Mouse (Mus musculus): ENCODE measurements at regions not wholly inside any gene's neighbourhood (a gene's known extent, or its start where the extent isn't known, plus 50 kb on each side); places are given as distances from the start of the nearest gene placed in this dataset.

- Histone ChIP-seq H3K27ac (ENCODE audit: low read depth) (no peak overlapping the region), H3K4me1 (ENCODE audit: insufficient read depth) (no peaks in the 10 kb centered on the region), H3K36me3 (ENCODE audit: insufficient read depth) (no peaks in the 10 kb centered on the region), H3K9me3 (ENCODE audit: low read depth, low read length) (no peaks in the 10 kb centered on the region), H3K4me2 (no peak overlapping the region), H3K9ac (no peak overlapping the region), H3K4me3 (ENCODE audit: low read depth, low read length) (no peak overlapping the region), H3K27me3 (ENCODE audit: insufficient read depth, low read length) (no peaks in the 10 kb centered on the region)
- no peak for ATAC-seq (ENCODE audit: insufficient read depth)
- 61% methylated on average over 2 of the region's 2 CpGs for WGBS
- no peak for TF ChIP-seq CTCF (IDR thresholded peaks at IDR 0.05; ENCODE audit: low read depth)
- no peak for DNase-seq
Observed at GRCm38 (mm10) chr6:27029008-27029407, 1106.0 kb downstream of the Grm8 start.

DNA sequence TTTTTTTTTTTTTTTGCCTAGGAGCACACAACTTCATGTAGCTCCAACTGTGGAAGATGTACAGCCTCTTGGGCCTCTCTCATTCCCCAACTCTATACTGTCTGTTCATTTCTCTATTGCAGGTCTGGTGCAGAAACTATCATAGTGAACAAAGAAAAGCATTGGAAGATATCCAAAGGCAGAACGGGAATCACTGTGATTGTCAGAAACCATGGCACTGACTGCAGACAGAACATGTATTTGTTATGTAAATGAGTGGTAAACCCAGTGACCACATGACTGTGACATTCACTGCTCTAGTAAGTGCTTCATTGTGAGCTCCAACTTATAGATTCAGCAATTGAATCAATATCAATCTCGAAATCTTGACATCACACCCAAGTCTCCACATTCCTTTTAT, 1106.6 kb downstream of the Grm8 start:
- Histone ChIP-seq H3K4me3 (ENCODE audit: low read depth, low read length) (no peak overlapping the region), H3K36me3 (ENCODE audit: insufficient read depth) (no peaks in the 10 kb centered on the region), H3K27me3 (ENCODE audit: insufficient read depth, low read length) (no peaks in the 10 kb centered on the region), H3K9ac (no peak overlapping the region), H3K4me1 (ENCODE audit: insufficient read depth) (no peaks in the 10 kb centered on the region), H3K9me3 (ENCODE audit: low read depth, low read length) (no peaks in the 10 kb centered on the region), H3K27ac (ENCODE audit: low read depth) (no peak overlapping the region), H3K4me2 (no peak overlapping the region)
- DNase-seq, result no peak
- no peak for TF ChIP-seq CTCF (IDR thresholded peaks at IDR 0.05; ENCODE audit: low read depth)
- no peak for ATAC-seq (ENCODE audit: insufficient read depth)
- 70% methylated on average over 2 of the region's 2 CpGs for WGBS

- DNase-seq, result no peak
Observed at GRCm38 (mm10) chr6:27021697-27022096, 1113.3 kb downstream of the Grm8 start.

DNA sequence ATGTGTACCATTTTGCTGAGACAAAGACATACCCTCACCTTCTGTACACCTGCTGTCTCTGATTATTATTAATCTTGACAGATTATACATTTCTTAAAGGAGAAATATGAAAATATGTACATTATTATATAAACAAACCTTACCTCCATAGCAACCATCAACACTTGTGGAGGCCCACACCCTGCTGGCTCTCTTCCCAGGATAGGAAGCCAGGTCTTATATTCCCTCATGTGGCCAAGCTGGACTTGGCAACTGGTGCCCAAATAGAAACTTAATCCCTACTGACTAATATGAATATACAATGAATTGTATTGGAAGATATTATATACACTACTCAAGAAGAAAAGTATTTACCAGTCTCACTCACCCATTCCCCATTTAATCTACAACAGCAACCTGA, 1120.5 kb downstream of the Grm8 start:
- Histone ChIP-seq H3K36me3 (ENCODE audit: insufficient read depth) (no peaks in the 10 kb centered on the region), H3K27me3 (ENCODE audit: insufficient read depth, low read length) (no peaks in the 10 kb centered on the region), H3K4me2 (no peak overlapping the region), H3K9me3 (ENCODE audit: low read depth, low read length) (no peaks in the 10 kb centered on the region), H3K27ac (ENCODE audit: low read depth) (no peak overlapping the region), H3K4me3 (ENCODE audit: low read depth, low read length) (no peak overlapping the region), H3K9ac (no peak overlapping the region), H3K4me1 (ENCODE audit: insufficient read depth) (no peaks in the 10 kb centered on the region)
- DNase-seq, result peak; percentile 1
- no peak for TF ChIP-seq CTCF (IDR thresholded peaks at IDR 0.05; ENCODE audit: low read depth)
- ATAC-seq (ENCODE audit: insufficient read depth), result no peak

More at GRCm38 (mm10) chr6:27021697-27022096, 1113.3 kb downstream of the Grm8 start:
- no peak overlapping the region for H3K4me3 ChIP-seq (ENCODE audit: low read depth, low read length)
- no peaks in the 10 kb centered on the region for H3K4me1 ChIP-seq (ENCODE audit: insufficient read depth)
- no peak for TF ChIP-seq CTCF (IDR thresholded peaks at IDR 0.05; ENCODE audit: low read depth)
- H3K4me2 ChIP-seq, result no peak overlapping the region
- no peak for ATAC-seq (ENCODE audit: insufficient read depth)
- no peak overlapping the region for H3K9ac ChIP-seq
- no peaks in the 10 kb centered on the region for H3K36me3 ChIP-seq (ENCODE audit: insufficient read depth)
- H3K27me3 ChIP-seq (ENCODE audit: insufficient read depth, low read length), result no peaks in the 10 kb centered on the region
- 49% methylated on average over 2 of the region's 2 CpGs for WGBS
- no peaks in the 10 kb centered on the region for H3K9me3 ChIP-seq (ENCODE audit: low read depth, low read length)
- H3K27ac ChIP-seq (ENCODE audit: low read depth), result no peak overlapping the region

GRCm38 (mm10) chr6:26976613-26977012, 1158.4 kb downstream of the Grm8 start:
- Histone ChIP-seq H3K4me2 (no peak overlapping the region), H3K4me3 (ENCODE audit: low read depth, low read length) (no peak overlapping the region), H3K4me1 (ENCODE audit: insufficient read depth) (no peaks in the 10 kb centered on the region), H3K36me3 (ENCODE audit: insufficient read depth) (no peaks in the 10 kb centered on the region), H3K9me3 (ENCODE audit: low read depth, low read length) (no peaks in the 10 kb centered on the region), H3K27ac (ENCODE audit: low read depth) (no peak overlapping the region), H3K27me3 (ENCODE audit: insufficient read depth, low read length) (no peaks in the 10 kb centered on the region), H3K9ac (no peak overlapping the region)
- peak; percentile 28; the same call in 1 of the 2 replicates for ATAC-seq (ENCODE audit: insufficient read depth)
- peak; percentile 66 for DNase-seq
- TF ChIP-seq CTCF (IDR thresholded peaks at IDR 0.05; ENCODE audit: low read depth), result no peak
- 42% methylated on average over 3 of the region's 3 CpGs for WGBS

GRCm38 (mm10) chr6:26949166-26949565, 1140.1 kb upstream of the Pot1a start:
- no peak overlapping the region for H3K4me3 ChIP-seq (ENCODE audit: low read depth, low read length)
- DNase-seq (no peak), ATAC-seq (ENCODE audit: insufficient read depth) (no peak)
- no peaks in the 10 kb centered on the region for H3K4me1 ChIP-seq (ENCODE audit: insufficient read depth)
- H3K9ac ChIP-seq, result no peak overlapping the region
- H3K27ac ChIP-seq (ENCODE audit: low read depth), result no peak overlapping the region
- H3K4me2 ChIP-seq, result no peak overlapping the region
- H3K27me3 ChIP-seq (ENCODE audit: insufficient read depth, low read length), result no peaks in the 10 kb centered on the region
- TF ChIP-seq CTCF (IDR thresholded peaks at IDR 0.05; ENCODE audit: low read depth), result no peak
- H3K36me3 ChIP-seq (ENCODE audit: insufficient read depth), result no peaks in the 10 kb centered on the region
- no peaks in the 10 kb centered on the region for H3K9me3 ChIP-seq (ENCODE audit: low read depth, low read length)
- WGBS, result 21% methylated on average over 1 of the region's 1 CpGs
